Mouse (Mus musculus) heart, postnatal 25 days (tissue): Measurements from ENCODE around the gene Wwp2. TPM values are rescaled to one million over a fixed set of nuclear protein-coding genes. Genes with fewer than 3 reads are reported as not detected.

ENCODE experiments used
- DNase-seq: peaks from one replicate; pipeline ENCODE4 v3.0.0; 2022; ENCODE audit warnings: low spot score
- intact Hi-C: fragments of 180-260 bp; cut with DNase I; formaldehyde crosslinking; loops from one replicate; pipeline ENCODE4 v1.15.1; 2025
- total RNA-seq, 2 experiments: library from RNA; stranded (reverse); gene quantifications; 2 replicates each; pipeline ENCODE4 v1.2.3; 2021

Wwp2 gene
- total RNA-seq, 2 experiments from 2014 or later: 20.1 to 22.7 TPM

DNA sequence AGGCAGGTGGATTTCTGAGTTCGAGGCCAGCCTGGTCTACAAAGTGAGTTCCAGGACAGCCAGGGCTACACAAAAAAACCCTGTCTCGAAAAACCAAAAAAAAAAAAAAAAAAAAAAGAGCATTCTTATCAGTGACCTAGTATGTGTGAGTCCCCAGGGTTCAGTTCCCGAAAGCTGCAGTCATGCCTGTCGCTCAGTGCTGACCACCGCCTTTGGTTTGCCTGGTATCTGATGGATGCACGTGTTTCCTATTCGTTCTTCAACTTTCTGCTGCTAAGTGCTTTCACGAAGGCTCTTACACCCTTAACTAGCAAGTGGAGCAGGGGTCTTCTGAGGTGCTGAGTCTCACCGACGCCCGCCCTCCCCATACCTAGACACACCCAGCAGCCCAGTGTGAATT is 107.5 kb downstream of the Wwp2 start:
- intact Hi-C loops: no loop called here
- no peak for DNase-seq

DNA sequence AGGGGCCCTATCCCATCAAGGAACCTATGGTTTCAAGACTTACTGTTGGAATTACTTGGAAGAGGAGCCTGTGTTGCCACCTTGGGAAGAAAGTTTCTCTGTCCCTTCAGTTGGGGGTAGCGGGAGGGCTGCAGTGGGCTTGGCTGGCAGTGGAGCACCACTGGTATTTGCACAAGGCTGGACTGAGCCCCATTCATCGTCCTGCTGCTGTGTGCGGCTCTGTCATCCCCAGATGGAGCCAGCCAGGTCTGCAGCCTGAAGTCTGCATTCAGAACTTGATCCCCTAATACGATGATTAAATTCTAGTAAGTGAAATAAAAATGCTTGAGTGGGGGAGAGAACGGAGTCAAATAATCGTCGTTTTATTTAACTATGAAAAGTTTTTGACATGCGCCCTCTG is 108.0 kb downstream of the Wwp2 start:
- intact Hi-C loops: no loop called here
- DNase-seq: no peak

DNA sequence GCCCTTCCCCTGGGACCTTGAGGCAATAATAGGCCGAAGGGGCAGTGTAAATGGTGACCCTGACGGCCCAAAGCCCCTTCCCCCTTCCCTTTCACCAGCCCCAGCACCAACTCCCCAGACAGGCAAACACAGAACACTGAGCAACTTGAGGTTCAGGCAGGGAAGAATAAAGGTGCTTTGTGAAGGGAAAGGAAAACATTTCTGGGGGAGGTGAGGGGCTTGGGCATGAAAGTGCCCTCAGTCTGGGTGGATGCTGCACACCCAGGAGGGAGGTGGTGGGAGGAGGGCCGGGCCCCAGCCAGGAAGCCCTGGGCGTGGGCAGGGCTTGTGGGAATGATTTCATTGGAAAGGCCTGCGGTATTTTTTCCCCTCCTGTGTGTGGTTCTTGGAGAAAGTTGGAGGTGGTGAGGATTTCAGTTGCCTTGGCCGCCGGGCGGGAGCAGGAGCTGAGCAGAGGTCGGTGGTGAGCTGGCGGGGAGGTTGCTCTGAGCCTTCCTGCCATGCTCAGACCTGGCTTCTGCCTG is 108.5 kb downstream of the Wwp2 start:
- intact Hi-C loops: no loop called here
- peak; percentile 55 for DNase-seq

DNA sequence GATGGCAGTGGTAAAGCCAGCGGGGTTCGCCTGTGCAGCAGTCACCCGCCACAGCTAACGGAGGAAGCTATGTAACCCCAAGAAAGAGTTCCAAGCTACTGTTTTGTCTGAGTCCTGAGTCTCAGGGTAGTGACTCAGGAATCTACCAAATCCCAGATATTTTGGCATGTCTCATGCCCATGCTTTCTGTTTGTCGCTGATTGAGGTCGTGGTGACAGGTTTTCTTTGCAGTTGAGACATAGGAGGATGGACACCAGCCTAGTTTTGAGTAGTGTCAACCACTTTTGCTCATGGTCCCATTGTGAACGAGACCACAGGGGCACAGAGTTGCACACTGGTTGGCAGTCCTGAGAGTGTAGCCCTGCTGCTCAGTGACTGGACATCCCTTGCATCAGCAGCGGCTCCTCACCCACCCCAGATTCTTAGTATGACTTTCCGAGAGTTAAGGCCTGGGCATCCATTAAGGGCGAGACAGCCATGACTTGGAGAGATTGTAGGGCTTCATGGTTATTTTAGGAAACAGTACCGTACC is 109.5 kb downstream of the Wwp2 start:
- DNase-seq: no peak
- intact Hi-C loops: no loop called here

DNA sequence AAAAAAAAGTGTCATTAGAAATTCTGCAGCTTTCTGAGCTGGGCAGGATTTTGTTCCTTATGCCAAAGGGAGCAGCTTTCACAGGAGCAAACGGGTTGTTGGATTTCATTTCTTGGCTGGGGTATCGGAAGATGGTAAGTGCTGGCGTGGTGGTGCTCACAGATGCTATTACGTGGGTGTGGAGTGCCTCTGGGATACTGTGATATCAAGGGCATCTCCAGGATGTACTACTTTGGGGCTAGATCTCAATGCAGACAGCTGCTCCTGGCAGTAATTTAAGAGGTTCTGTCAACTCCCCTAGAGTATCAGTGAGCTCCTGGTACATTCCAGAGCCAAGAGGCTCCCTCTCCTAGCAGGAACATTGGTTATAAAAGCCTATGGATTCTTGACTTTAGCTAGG is 110.0 kb downstream of the Wwp2 start:
- intact Hi-C loops: no loop called here
- no peak for DNase-seq

DNA sequence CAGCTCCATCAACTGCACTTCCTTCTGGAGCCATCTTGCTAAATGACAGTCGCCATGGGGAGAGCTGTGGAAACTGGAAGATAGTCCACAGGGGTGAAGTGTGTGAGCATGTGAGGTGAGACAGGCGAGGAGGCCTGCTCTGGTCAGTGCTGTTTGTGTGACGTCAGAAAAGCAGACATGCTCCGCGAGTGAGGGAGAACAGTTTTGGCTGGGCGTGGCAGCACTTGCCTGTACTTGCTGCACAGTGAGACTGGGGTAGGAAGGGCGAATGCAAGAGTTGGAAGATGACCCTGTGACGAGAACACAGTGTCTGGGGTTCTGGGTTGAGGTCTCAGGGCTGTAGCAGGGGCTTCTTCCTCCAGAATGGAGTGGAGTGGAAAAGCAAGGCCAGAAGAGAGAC is 110.7 kb downstream of the Wwp2 start:
- DNase-seq: no peak

DNA sequence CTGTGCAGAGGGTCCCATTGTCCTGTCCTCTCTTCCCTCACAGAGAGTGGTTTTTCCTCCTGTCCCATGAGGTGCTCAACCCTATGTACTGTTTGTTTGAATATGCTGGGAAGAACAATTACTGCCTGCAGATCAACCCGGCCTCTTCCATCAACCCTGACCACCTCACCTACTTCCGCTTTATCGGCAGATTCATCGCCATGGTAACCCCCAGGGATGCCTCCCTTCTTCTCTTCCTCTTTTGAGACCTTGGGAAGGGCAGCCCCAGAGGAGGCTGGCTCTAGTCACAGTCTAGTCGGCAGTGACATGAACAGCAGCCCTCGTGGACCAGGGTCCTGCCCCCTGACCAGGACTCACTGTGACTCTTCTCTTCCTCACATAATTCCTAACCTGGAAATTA is 116.1 kb downstream of the Wwp2 start:
- DNase-seq: no peak
- intact Hi-C loops: no loop called here

More for the DNA sequence above, 110.7 kb downstream of the Wwp2 start:
- intact Hi-C loops: no loop called here

DNA sequence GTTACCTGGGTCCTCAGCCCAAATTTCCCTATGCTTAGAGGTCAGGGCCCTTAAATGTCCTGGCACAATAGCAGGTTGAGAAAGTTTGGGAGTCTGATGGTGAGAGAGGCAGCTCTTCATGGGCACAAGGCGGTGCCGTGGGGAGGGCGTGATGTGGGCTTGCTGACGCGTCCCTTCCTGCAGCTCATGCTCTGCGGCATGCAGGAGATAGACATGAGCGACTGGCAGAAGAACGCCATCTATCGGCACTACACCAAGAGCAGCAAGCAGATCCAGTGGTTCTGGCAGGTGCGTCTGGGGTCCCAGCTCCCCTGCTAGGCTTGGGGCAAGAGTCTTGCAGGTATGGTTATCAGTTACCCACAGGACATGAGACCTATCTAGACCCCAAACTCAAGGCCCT is 119.1 kb downstream of the Wwp2 start:
- intact Hi-C loops: no loop called here
- DNase-seq: no peak

DNA sequence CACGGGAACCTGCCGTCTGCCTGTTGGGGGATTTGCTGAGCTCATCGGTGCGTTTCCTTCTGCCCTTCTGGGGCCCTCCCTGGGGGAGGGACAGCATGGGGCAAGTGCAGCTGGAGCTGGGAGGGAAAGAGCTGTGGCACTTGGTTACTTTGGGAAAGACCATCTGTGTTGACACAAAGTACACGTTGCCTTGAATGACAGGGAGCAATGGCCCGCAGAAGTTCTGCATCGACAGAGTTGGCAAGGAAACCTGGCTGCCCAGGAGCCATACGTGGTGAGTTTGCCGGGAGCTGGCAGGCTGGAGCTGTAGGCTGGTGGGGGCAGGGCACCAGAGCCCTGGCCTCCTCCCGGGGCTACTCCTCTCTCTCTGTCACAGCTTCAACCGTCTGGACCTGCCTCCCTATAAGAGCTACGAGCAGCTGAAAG is 120.4 kb downstream of the Wwp2 start:
- DNase-seq: no peak
- intact Hi-C loops: no loop called here

DNA sequence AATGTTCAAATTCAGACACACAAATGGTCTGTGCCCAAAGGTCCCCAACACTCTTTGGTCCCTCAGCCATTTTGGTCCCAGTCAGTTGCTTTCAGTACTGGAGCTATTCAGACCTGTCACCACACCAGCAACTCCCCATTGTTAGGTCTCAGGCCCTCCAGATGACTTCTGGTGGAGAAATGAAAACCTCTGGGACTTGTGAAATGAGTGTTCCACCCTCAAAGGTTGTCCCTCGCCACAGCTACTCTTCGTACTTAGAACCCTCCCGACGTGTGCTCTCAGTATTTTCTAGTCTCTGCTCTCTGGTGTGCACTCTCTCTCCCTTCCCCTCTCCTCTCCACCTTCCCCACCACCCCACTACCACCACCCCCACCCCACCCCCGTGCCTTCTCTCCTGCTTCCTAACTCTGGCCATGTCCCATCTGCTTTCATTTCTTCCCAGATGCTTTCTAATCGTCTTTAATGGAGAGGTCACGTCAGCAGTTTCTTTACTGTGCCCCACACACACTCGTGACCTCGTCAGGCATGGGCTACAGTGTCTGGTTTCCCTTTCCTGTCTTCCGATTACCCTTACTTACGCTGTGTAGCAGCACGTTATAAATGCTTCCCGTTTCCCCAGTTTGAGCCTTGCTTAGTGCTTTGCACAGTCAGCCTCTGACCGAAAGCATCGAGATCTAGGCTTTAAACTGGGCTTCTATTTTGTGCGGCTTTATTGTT is 124.8 kb downstream of the Wwp2 start:
- DNase-seq: no peak

DNA sequence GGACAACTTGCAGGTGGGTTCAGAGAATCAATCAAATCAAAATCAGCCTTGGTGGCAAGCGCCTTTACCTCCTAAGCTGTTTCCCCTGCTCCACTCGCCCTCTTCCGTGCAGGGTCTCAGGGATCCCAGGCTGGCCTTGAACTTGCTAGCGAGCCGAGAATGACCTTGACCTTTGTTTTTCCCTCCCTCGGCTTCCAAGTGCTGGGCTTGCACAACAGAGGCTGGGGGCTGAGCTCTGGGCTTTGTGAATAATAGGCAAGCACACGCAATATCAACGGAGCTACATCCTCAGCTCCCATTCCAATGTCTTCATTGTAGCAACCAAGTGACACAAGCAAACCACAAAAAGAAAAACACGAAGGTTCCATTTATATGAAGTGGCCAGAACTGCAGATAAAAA is 126.0 kb downstream of the Wwp2 start:
- DNase-seq: no peak
- intact Hi-C loops: no loop called here

More for the DNA sequence above, 124.8 kb downstream of the Wwp2 start:
- intact Hi-C loops: no loop called here

DNA sequence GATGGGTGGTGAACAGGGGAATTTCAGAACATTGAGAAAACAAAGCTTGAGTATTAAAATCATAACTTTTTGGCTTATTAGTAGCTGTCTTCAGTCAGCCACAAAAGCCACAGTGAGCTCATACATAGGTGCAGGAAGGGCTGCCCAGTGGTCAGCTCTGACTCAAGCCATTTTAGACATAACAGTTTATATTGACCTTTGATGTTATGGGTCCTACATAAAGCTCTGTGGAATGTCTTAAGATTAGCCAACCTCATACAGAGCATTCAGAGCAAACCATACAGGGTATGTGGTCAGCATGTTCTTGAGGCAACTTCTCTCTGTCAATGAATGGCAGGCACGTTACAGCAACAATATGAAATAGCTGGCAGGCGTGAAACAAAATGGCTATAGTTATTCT is 134.9 kb downstream of the Wwp2 start:
- no peak for DNase-seq
- intact Hi-C loops: no loop called here

DNA sequence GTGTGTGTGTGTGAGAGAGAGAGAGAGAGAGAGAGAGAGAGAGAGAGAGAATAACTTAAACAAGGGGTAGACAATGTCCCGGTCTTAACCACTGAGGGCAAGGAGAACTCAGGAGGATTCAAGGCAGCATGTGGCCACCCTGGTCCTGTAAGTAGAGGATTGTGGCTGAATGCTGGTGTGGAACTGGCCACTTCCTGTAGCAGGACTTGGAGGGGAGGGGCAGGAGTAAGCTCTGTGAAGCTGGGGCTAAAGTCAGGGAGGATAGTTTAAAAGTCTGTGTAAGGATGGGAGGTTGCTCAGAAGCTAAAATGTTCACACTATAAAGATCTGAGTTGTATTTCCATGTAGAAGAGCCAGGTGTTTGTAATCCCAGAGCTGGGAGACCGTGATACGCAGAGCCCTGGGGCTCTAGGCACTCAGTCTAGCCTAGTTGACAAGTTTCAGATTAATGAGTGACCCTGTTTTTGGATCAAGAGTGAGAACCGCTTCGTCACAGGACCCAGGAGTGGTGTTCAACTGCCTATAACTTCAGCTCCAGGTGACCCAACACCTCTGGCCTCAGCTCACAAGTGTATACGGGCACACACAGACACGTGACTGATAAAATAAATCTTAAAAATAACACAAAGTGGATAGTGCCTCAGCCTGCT is 135.4 kb downstream of the Wwp2 start:
- DNase-seq: no peak
- intact Hi-C loops: loop anchor here (1.0 kb wide), 1 partner anchor 116 kb away; no protein-coding TSS in a partner anchor

DNA sequence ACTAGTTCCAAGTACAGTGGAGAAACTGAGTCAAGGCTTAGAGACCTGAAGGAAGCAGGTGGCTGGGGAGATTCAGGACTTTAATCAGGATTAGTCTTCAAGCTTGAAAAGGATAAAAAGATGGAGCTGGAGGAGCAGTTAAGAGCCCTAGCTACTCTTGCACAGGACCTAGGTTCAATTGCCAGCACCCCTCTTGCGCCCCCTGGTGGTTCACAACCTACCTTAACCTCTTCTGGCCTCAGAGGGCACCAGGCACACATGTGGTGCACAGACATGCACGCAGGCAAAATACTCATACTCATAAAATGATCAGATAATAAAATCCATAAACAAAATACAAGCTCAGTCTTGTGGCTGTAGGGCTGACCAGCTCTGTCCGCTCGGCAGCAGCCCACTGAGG is 136.3 kb downstream of the Wwp2 start:
- intact Hi-C loops: loop anchor here (1.0 kb wide), 1 partner anchor 117 kb away; no protein-coding TSS in a partner anchor
- peak; percentile 35 for DNase-seq

DNA sequence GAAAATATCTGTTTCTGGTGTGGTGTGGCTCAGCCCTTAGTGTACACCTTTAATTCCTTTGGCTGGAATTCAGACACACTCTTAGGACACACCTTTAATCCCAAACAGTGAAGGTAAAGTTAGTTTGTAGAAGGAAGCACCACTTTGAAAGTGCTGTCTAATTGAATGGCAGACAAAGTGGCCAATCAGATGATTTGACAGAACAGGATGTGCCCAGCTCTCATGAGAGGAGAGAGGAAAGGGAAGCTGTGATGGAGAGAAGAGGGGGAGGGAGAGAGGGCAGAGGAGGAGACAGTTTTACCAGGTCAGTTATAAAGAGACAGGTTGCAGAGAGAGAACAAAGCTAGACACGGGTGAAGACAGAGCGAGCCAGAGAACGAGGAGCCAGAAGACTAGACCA is 138.6 kb downstream of the Wwp2 start:
- no peak for DNase-seq

DNA sequence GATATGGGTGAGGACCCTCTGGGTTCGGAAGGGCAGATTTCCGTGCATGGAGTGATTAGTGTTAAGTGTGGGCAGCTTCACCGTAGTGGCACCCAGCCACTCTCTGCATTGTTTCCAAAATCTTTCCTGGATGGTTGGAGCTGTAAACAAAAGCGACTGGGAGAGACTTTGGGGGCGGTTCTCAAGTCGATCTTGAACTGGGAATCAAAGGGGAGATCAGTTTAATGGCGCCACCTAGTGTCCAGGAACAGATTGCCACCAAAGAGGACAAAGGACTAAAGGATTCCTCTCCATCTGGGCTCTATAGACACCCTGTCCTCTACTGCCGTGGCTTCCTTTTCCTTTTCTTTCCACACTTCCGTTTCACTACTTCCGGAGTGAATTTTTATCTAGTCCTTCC is 140.5 kb downstream of the Wwp2 start:
- intact Hi-C loops: loop anchor here (1.0 to 5.0 kb wide), 2 partner anchors 121 to 164 kb away; no protein-coding TSS in a partner anchor
- peak; percentile 35 for DNase-seq

More for the DNA sequence above, 138.6 kb downstream of the Wwp2 start:
- intact Hi-C loops: loop anchor here (5.0 kb wide), 1 partner anchor 162 kb away; no protein-coding TSS in a partner anchor

DNA sequence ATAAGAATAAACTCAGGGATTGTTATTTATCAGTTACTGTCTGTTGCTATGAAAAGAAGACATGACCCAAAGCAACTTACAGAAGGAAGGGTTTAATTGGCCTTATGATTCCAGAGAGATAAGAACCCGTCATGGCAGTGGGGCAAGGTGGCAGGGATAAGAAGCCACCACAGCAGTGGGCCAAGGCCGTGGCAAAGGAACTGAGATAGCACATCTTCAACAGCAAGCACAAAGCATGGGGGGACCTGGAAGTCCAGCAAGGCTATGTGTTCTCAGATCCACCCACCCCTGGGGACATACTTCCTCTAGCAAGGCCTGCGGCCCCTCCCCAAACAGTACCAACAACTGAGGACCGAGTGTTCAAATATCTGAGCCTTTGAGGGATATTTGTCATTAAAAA is 141.5 kb downstream of the Wwp2 start:
- no peak for DNase-seq
- intact Hi-C loops: loop anchor here (5.0 kb wide), 1 partner anchor 165 kb away; no protein-coding TSS in a partner anchor

DNA sequence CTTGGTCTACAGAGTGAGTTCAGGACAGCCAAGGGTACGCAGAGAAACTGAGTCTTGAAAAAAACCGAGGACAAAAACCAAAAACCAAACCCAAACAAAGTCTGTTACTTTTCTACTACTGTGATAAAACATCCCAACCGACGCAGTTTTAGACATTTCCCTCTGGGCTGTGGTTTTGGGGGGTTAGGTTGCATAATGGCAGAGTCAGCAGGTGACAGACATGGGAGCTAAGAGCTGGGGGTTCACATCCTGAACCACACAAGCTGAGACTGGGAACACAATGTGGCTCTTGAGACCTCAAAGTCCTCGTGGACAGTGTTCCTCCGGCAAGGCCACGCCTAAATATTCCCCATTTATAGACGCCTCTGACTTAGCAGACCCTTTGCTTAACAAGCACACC is 142.0 kb downstream of the Wwp2 start:
- DNase-seq: no peak
- intact Hi-C loops: loop anchor here (5.0 kb wide), 1 partner anchor 166 kb away; no protein-coding TSS in a partner anchor

DNA sequence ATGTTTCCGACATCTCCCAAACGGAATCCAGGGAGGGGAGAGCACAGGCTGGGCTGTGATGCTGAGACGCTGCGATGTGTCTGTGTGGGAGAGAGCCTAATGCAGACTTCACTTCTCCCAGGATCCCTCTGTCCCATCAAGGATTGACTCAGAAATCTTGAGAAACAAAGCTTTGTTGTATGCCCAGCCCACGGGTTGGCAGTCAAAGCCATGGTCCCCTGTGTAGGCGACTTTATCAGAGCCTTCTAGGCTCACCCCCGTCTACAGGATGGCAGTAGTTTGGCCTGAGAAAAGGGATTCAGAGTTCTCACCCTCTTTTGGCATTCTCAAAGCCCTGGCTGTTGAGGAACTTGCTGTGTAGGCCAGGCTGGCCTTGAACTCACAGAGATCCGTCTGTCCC is 142.4 kb downstream of the Wwp2 start:
- no peak for DNase-seq
- intact Hi-C loops: loop anchor here (5.0 kb wide), 1 partner anchor 166 kb away; no protein-coding TSS in a partner anchor

DNA sequence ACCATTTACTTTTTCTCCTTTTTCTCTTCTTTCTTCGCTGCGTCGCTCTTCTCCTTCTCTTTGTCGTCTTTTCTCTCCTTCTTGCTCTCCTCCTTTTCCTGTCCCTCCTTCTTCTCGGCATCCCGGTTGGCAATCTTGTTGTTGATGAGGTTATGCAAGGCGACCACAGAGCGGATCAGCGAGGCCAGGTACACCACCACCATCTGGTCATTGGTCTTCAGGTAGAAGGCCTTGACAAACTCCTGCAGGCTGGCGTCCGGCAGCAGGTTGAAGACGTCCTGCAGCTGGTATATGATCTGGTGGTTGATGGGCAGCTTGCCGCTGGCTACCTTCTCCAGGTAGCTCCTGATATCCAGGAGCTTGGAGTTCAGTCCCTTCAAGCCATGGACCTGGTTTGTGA is 144.7 kb downstream of the Wwp2 start:
- intact Hi-C loops: loop anchor here (10.0 kb wide), 1 partner anchor 1984 kb away; the partner anchor contains the start of genes Dhx38 and Txnl4b
- DNase-seq: no peak

DNA sequence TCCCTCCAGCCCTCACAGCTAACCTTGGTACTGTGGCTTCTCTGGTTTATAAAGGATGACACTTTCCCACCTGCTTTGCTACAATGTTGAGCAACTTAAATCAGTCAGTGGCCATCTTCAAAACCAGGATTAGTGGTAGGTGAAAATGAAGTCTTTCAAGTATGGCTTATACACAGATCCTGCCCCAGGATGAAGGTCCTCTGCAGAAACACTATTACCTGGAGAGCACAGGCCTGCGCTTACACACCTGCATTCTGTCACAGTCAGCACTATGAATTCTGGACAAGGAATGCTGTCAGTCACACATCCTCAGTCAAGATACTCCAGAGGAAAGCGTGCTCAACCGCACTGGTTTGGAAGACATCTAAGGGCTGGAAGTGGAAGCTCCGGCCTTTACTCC is 145.4 kb downstream of the Wwp2 start:
- DNase-seq: no peak
- intact Hi-C loops: loop anchor here (10.0 kb wide), 1 partner anchor 1983 kb away; the partner anchor contains the start of genes Dhx38 and Txnl4b
